Mouse (Mus musculus) ES-E14 (cell line): ENCODE measurements around the gene Nfe2l1.

Source experiments
- ZC3H11A ChIP-seq: IDR thresholded peaks from 2 replicates; pipeline ENCODE4 v1.6.1; 2012; ENCODE audit warnings: low read depth, mild to moderate bottlenecking, inconsistent platforms, low read length, borderline replicate concordance
- ZNF384 ChIP-seq: IDR thresholded peaks from 2 replicates; pipeline ENCODE4 v1.6.1; 2012; ENCODE audit warnings: low read depth, low read length, inconsistent platforms

- no peak for TF ChIP-seq ZNF384
- TF ChIP-seq ZC3H11A: no peak
Observed at GRCm38 (mm10) chr11:96774536-96774935, 55.2 kb downstream of the Nfe2l1 start.
